Mouse (Mus musculus): ENCODE measurements at regions not wholly inside any gene's neighbourhood (a gene's known extent, or its start where the extent isn't known, plus 50 kb on each side); places are given as distances from the start of the nearest gene placed in this dataset.
A peak's percentile ranks its signal among the peaks of the same experiment; 100 is the strongest.
"Not testable (repeated sequence)": the region's sequence is repeated elsewhere in the genome, so short reads cannot be mapped to it uniquely, and the experiment has no call there.

- DNase-seq (ENCODE audit: low spot score in 2 of 2), result no peak
These were observed 60.8 kb downstream of the Dmrta2 start for GRCm38 (mm10) chr4:110038696-110039095.

GRCm38 (mm10) chr4:110044851-110045618, 67.2 kb downstream of the Dmrta2 start:
- no peak for DNase-seq (ENCODE audit: low spot score in 2 of 2)

GRCm38 (mm10) chr4:110045651-110046269, 67.9 kb downstream of the Dmrta2 start:
- DNase-seq (ENCODE audit: low spot score in 2 of 2), result no peak

GRCm38 (mm10) chr4:110046270-110046651, 68.4 kb downstream of the Dmrta2 start:
- no peak for DNase-seq (ENCODE audit: low spot score in 2 of 2)

- peak; percentile 25 to 29 for DNase-seq (ENCODE audit: low spot score in 2 of 2)
These were observed 72.8 kb downstream of the Dmrta2 start for GRCm38 (mm10) chr4:110050393-110051280.

- no peak for DNase-seq (ENCODE audit: low spot score in 2 of 2)
These were observed 73.4 kb downstream of the Dmrta2 start for GRCm38 (mm10) chr4:110051281-110051665.

- DNase-seq (ENCODE audit: low spot score in 2 of 2), result no peak
These were observed 74.0 kb downstream of the Dmrta2 start for GRCm38 (mm10) chr4:110051872-110052271.

GRCm38 (mm10) chr4:110052998-110053397, 75.1 kb downstream of the Dmrta2 start:
- DNase-seq (ENCODE audit: low spot score in 2 of 2), result no peak

- DNase-seq (ENCODE audit: low spot score in 2 of 2), result no peak
These were observed 96.0 kb downstream of the Dmrta2 start for GRCm38 (mm10) chr4:110073836-110074235.

GRCm38 (mm10) chr4:110083371-110083770, 105.5 kb downstream of the Dmrta2 start:
- no peak for DNase-seq (ENCODE audit: low spot score in 2 of 2)

- DNase-seq (ENCODE audit: low spot score in 2 of 2), result peak in 1 of 2 experiments; percentile 1
These were observed 109.9 kb downstream of the Dmrta2 start for GRCm38 (mm10) chr4:110087570-110088247.

GRCm38 (mm10) chr4:110093040-110093820, 115.4 kb downstream of the Dmrta2 start:
- DNase-seq (ENCODE audit: low spot score in 2 of 2), result no peak

- no peak for DNase-seq (ENCODE audit: low spot score in 2 of 2)
These were observed 116.7 kb downstream of the Dmrta2 start for GRCm38 (mm10) chr4:110094541-110094940.

GRCm38 (mm10) chr4:110095760-110096593, 118.1 kb downstream of the Dmrta2 start:
- DNase-seq (ENCODE audit: low spot score in 2 of 2), result no peak

GRCm38 (mm10) chr4:110104119-110104518, 126.3 kb downstream of the Dmrta2 start:
- not testable (repeated sequence) for DNase-seq (ENCODE audit: low spot score in 2 of 2)

GRCm38 (mm10) chr4:110106620-110107243, 128.9 kb downstream of the Dmrta2 start:
- no peak for DNase-seq (ENCODE audit: low spot score in 2 of 2)

GRCm38 (mm10) chr4:110119438-110119837, 141.6 kb downstream of the Dmrta2 start:
- no peak for DNase-seq (ENCODE audit: low spot score in 2 of 2)

GRCm38 (mm10) chr4:110119874-110120273, 142.0 kb downstream of the Dmrta2 start:
- DNase-seq (ENCODE audit: low spot score in 2 of 2), result no peak

GRCm38 (mm10) chr4:110120761-110121160, 142.9 kb downstream of the Dmrta2 start:
- no peak for DNase-seq (ENCODE audit: low spot score in 2 of 2)

GRCm38 (mm10) chr4:110121447-110121846, 143.6 kb downstream of the Dmrta2 start:
- DNase-seq (ENCODE audit: low spot score in 2 of 2), result no peak
